Mouse (Mus musculus) ovary, postnatal 36 days (tissue): Measurements from ENCODE around the gene Wdr46.
A peak's percentile ranks its signal among the peaks of the same experiment; 100 is the strongest.
"Not testable (repeated sequence)": the region's sequence is repeated elsewhere in the genome, so short reads cannot be mapped to it uniquely, and the experiment has no call there.

Source experiments
- DNase-seq: peaks from one replicate; pipeline ENCODE4 v3.0.0; 2022; ENCODE audit warnings: low spot score, mixed read lengths

Wdr46 gene

GRCm38 (mm10) chr17:33940206-33940805 is at the start of gene Wdr46, which contains the start of gene Pfdn6:
TSS of gene Wdr46 (plus strand) at chr17:33940660.
TSS of gene Pfdn6 (minus strand) at chr17:33940343.
- DNase-seq, result peak; percentile 83

- no peak for DNase-seq
Measured at GRCm38 (mm10) chr17:33891357-33891756, 49.1 kb upstream of the Wdr46 start.

GRCm38 (mm10) chr17:33891892-33892291 is 48.6 kb upstream of the Wdr46 start:
- not testable (repeated sequence) for DNase-seq

GRCm38 (mm10) chr17:33892429-33892828 is 48.0 kb upstream of the Wdr46 start:
- no peak for DNase-seq

- DNase-seq, result not testable (repeated sequence)
Measured at GRCm38 (mm10) chr17:33893011-33893410, 47.4 kb upstream of the Wdr46 start.

- no peak for DNase-seq
Measured at GRCm38 (mm10) chr17:33897114-33897794, 43.2 kb upstream of the Wdr46 start.

GRCm38 (mm10) chr17:33898193-33898592 is 42.3 kb upstream of the Wdr46 start:
- DNase-seq, result not testable (repeated sequence)

GRCm38 (mm10) chr17:33899642-33900041 is 40.8 kb upstream of the Wdr46 start:
- DNase-seq, result no peak

GRCm38 (mm10) chr17:33900281-33900988 is 40.0 kb upstream of the Wdr46 start:
- no peak for DNase-seq

- no peak for DNase-seq
Measured at GRCm38 (mm10) chr17:33900989-33901314, 39.5 kb upstream of the Wdr46 start.

GRCm38 (mm10) chr17:33901653-33902052 is 38.8 kb upstream of the Wdr46 start:
- no peak for DNase-seq

- no peak for DNase-seq
Measured at GRCm38 (mm10) chr17:33902079-33902478, 38.4 kb upstream of the Wdr46 start.

- DNase-seq, result no peak
Measured at GRCm38 (mm10) chr17:33902491-33902890, 38.0 kb upstream of the Wdr46 start.

GRCm38 (mm10) chr17:33903911-33904651 is 36.4 kb upstream of the Wdr46 start:
- DNase-seq, result not testable (repeated sequence)

GRCm38 (mm10) chr17:33904835-33905234 is 35.6 kb upstream of the Wdr46 start, which contains the start of gene Platr17:
TSS of gene Platr17 (plus strand) at chr17:33905135.
- not testable (repeated sequence) for DNase-seq

GRCm38 (mm10) chr17:33908331-33909076 is 32.0 kb upstream of the Wdr46 start:
- peak; percentile 52 for DNase-seq

- DNase-seq, result peak; percentile 99
Measured at GRCm38 (mm10) chr17:33909077-33909868, 31.2 kb upstream of the Wdr46 start, which contains the start of gene Daxx. TSS of gene Daxx (plus strand) at chr17:33909414.

- peak; percentile 48 for DNase-seq
Measured at GRCm38 (mm10) chr17:33909869-33910250, 30.6 kb upstream of the Wdr46 start.

- no peak for DNase-seq
Measured at GRCm38 (mm10) chr17:33910346-33911051, 30.0 kb upstream of the Wdr46 start.
